Mouse (Mus musculus): Measurements from ENCODE around the gene Mindy2. TPM values are rescaled to one million over a fixed set of nuclear protein-coding genes. Genes with fewer than 3 reads are reported as not detected.
A peak's percentile ranks its signal among the peaks of the same experiment; 100 is the strongest.

Mindy2 gene
- total RNA-seq, 2 experiments from 2014 or later = 34.5 to 38.3 TPM

DNA sequence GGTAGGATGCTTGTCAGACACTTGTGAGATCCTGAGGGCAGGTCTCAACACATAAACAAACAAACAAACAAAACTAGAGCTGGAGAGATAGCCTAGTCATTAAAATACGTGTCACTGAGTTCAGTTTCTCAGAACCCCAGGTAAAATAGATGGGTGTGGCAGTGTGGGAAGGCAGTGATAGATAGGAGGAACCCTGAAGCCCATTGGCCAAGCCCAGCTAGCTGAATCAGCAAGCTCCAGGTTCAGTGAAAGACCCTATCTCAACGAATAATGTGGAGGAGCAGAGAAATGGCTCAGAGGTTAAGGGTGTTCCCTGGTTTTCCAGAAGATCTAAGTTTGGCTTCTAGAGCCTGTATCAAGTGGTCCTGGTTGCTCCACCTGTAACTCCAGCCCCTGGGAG lies 12.2 kb upstream of the Mindy2 start:
- no peak for DNase-seq (ENCODE audit: low spot score in 2 of 2)

DNA sequence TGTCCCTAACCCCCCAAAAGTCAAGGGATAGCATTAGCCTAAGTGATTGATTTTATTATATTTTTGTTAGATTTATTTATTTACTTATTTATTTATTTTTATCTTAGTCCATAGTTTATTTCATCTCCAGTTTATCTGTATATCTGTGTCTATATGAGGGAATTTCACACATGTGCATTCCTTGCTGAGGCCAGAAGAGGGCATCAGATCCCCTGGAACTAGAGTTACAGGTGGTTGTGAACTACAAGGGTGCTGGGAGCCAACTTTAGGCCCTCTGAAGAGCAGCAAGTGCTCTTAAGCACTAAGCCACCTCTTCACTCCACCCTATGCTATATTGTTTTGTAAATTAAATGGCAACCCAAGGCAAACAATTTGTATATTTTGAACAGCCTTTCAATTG lies 11.1 kb upstream of the Mindy2 start:
- DNase-seq (ENCODE audit: low spot score in 2 of 2) = no peak

DNA sequence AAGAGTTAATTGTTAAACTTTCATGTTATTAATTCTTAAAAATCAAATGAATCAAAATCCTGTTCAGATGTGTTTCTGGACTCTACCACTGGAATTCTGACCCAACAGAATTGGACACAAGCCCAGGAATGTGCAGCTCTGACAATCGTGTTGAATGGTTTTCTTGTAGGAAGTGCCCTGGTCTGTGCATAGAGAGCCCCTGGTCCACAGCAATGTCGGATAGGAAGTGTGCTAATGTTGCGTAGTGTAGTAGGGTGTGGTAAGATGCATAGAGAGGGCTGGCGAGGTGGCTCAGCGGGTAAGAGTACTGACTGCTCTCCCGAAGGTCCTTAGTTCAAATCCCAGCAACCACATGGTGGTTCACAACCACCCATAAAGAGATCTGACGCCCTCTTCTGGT lies 9.8 kb upstream of the Mindy2 start:
- no peak for DNase-seq (ENCODE audit: low spot score in 2 of 2)

DNA sequence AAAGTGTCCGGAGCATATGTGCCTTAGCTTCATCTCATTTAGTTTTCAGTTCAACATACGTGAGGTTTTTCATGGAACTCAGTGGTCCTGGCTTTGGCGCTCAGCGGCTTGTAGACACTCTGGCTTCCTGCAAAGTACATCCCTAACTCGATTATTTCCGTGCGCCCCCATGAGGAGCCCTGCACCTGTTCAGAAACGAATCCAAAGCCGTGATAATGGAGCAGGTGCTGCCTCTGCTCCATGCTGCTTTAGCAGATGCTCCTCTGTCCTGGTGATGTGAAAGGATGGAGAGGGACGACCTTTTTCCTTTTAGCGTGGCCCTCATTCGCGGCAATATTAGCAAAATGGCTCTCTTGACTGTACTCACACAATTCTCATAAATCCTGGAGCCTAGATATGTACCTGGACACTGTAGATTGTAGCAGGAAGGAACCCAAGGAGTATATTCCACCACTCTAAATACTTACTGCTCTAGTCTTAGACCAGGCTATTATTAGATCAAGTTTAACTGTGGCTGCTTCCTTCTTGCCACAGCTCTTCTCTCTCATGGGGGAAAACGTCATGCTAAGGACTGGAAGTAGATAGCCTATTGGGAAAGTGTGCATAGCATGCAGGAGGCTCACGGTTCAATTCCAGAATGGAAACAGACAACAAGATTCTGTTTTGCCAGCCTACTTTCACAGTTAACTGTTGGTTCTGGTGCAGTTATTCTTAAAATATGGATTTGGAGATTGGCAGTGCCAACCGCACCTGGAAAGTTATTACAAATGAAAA lies 8.6 kb upstream of the Mindy2 start:
- DNase-seq (ENCODE audit: low spot score in 2 of 2) = no peak

DNA sequence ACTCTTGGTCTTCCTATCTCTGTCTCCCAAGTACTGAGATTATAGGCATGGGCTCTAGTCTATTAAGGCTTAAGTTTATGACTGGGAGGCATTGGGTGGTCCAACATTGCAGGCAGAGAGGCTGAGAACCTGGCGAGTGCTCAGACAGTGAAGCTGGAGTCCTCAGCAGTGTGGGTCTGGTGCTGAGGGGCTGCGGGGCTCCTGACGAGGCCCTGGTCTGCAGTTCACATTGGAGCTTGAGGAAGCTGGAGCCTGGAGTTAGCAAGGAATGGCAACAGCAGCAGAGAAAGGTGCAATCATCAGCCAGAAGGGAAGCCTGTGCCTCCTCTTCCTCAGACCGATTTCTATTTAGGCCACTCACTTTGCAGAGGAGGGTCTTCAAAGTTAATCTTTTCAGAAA lies 7.9 kb upstream of the Mindy2 start:
- no peak for DNase-seq (ENCODE audit: low spot score in 2 of 2)

DNA sequence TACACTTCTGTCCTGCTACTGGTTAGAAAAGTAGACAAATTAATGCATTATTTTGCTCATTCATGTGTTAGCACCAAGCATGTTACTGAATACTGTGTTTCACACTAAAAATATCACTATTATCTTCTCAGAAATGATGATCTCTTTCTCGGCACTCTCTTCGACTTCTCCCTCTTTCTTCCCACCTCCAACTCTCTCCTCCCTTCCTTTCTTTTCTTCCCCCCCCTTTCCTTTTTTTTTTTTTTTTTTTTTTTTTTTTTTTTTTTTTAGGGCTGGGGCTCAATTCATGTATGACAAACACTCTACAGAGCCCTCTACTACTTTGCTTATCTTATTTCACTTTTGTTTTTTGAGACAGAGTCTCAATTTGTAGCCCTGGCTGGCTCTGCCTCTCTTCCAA lies 1.3 kb upstream of the Mindy2 start:
- no peak for DNase-seq (ENCODE audit: low spot score in 2 of 2)

DNA sequence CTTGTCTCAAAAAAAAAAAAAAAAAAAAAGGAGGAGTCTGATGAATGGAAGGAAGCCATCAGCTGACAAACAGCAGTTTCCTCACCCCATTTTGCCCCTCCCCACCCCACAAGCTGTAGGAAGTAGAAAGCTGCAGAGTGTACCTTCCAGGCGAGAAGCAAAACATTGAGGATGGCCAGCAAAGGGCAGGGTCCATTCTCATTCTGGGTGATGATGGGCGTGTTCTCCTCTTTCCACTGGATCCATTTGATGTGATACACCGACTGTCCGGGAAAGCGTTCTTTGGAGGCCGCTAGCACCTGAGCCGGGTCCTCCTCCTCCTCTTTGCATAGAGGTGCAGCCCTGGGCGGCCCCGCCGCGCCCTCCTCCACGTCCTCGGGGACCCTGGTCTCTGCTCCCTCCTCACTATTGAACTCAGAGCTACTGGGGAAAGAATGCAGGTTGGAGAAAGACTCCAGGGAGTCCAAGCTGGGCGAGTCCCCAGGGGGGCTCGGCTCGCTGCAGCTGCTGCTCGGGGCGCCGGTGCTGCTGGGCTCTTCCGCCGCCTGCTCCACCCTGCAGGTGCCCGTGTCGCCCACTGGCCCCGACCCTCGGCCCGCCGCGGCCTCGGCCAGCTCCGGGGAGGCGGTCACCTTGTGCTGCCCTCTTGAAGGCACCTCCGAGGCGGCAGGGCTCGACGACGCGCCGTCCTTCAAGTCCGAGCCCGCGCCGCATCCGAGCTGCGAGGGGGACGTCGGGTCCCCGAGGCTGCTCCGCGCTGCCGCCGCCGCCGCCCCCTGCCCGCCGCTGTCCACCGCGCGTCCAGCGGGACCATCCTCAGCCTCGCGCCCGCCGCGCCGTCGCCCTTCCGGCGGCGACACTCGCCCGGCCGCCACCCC lies 605 bp downstream of the Mindy2 start, which contains the start of gene Gm10642:
Gene Gm10642 (plus strand): TSS at position 122 of the 878 bp plus-strand sequence.
- DNase-seq (ENCODE audit: low spot score in 2 of 2) = peak; percentile 54 to 58

DNA sequence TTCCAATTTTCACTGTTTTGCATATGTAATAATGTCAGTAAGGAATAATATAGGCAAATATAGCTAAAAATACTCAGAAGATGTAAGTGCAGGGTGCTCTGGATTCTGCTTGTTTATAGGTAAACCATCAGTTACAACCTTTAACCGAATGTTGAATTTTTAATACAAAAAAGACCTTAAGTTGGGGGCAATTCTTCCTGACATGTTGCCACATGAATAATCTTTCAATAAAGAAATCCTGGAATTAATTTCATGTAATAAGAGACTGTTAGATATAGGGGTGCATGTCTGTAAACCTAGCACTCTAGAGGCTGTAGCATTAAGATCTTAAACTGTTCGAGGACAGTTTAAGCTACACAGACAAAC lies 1.2 kb downstream of the Mindy2 start:
- no peak for DNase-seq (ENCODE audit: low spot score in 2 of 2)

DNA sequence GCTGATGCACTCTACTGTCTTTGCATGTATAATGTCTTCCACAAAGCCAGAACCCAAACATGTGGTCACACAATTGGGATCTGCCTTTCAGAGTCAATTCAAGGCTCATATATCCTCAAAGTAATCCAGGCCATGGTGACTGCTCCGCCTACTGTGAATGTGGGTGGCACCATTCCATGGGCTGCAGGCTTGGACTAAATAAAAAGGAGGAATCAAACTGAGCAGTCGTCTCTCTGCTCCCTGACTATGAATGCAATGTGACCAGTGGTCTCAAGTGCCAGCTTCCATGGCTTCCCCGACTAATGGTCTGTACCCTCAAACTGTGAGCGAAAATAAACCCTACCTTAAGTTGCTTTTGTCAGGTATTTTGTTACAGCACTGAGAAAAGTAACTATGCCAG lies 2.5 kb downstream of the Mindy2 start:
- no peak for DNase-seq (ENCODE audit: low spot score in 2 of 2)

DNA sequence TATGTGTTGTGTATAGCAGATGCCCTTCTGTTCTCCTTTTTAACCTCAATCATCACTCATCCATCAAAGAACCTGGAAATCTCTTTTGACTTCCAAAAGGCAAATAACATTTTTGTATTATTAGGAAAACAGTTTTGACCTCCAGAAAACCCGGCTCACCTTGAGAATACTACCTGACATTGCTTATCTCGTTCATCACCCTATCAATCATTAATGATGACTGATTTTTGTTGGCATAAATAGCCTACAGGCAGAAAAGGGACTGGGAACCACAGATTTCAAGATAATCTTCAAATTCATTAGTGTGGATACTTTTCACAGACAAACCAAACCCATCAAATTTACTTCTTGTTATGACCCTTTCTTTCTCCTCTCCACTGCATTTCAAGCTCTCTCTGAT lies 3.1 kb downstream of the Mindy2 start:
- no peak for DNase-seq (ENCODE audit: low spot score in 2 of 2)

DNA sequence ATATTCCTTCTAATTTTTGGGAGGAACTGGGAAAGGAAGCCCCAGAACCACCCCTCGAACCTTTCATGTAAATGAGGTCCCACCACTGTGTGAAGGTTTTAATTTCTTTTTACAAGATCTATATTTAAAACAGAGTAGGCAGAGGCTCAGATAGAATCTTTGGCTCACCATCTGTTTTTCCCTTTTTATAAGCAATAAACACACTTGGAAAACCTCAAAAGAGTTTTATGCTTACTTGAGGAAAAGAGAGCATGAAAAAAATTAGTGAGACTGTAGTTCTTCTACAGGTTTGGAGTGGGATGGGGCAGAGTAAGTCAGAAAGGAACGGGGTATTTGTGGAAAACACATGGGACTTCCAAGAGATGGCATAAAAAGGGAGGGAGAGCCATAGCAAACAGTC lies 4.8 kb downstream of the Mindy2 start:
- DNase-seq (ENCODE audit: low spot score in 2 of 2) = no peak

DNA sequence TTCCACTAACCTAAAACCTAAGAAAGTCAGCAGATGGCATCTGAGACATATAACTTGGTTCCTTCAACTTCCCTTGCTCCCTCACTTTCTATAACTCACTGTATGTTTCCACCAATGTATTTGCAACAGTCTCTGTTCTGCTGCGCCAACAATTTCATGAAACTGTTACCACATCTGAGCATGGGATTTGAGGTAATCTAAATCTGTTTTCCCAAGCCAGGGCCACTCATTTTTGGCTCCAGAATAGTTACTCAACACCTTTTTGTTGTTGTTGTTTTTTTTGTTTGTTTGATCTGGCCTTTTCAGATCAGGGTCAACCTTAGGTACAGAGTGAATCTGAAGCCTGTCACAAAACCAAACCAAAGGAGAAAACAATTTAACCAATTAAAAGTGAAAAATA lies 6.0 kb downstream of the Mindy2 start:
- DNase-seq (ENCODE audit: low spot score in 2 of 2) = no peak

DNA sequence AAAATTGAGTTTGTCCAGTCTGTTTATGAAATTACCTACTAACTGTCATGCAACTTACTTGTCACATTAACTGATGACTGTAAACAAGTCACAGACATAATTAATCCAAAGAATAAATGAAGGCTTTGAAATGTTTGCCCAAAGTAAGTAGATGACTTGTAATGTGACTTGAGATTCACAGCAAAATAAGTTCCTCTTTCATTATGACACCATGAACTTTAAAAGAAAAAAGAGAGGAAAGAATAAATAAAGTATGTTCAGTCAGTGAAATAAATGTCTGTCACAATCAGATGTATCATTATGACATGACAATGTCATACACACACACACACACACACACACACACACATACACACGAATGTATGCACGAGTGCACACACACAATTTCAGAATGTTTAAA lies 6.7 kb downstream of the Mindy2 start:
- DNase-seq (ENCODE audit: low spot score in 2 of 2) = no peak

DNA sequence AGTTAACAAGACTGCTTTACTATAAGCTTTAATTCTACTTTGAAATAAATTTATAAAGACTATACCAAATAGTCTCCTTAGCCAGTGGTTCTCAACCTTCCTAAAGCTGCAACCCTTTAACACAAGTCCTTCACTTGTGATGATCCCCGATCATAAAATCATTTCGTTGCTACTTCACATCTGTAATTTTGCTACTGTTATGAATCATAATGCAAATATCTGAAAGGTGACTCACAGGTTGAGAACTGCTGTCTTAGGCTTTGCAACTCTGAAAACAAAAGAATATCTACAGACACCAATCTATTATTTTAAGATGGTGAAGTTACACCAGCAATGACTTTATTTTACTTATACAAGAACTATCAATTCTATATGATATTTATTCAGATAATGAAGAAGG lies 20.2 kb downstream of the Mindy2 start:
- DNase-seq (ENCODE audit: low spot score in 2 of 2) = no peak

DNA sequence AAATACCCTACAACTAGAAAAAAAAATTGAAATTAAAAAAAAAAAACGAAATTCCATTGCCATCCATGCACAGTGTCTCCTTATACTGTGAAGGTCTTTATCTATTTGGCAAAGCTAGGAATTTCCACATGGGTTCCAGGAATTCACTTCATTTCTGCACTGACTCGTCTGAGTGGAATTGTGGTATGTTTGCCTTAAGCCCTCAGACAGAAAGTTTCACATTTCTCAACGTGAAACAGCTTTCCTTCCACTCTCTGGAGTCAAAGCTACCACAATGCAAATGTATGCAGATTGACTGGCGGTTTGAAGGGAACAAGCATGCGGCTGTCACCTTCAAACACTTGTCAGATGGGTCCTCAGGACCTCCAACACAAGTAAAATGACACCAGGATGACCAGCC lies 25.3 kb downstream of the Mindy2 start:
- no peak for DNase-seq (ENCODE audit: low spot score in 2 of 2)

DNA sequence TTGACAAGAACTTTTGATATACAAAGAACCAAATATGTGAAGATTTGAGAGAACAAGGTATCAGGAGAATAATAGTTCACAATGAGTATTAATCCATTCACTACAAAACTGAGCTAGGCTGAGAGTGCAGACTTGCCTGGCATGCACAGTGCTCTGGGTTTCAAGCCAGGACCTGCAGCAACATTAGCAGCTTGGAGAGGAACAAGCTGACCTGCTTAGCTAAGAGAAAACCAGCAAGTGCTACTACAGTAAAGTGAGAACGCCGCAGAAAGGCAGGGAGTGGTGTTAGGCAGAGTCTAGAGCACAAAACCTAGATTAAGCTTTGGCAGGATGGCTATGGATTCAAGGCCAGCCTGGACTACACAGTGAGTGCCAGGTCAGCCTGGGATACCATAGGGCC lies 27.3 kb downstream of the Mindy2 start:
- peak; percentile 15 to 22 for DNase-seq (ENCODE audit: low spot score in 2 of 2)

DNA sequence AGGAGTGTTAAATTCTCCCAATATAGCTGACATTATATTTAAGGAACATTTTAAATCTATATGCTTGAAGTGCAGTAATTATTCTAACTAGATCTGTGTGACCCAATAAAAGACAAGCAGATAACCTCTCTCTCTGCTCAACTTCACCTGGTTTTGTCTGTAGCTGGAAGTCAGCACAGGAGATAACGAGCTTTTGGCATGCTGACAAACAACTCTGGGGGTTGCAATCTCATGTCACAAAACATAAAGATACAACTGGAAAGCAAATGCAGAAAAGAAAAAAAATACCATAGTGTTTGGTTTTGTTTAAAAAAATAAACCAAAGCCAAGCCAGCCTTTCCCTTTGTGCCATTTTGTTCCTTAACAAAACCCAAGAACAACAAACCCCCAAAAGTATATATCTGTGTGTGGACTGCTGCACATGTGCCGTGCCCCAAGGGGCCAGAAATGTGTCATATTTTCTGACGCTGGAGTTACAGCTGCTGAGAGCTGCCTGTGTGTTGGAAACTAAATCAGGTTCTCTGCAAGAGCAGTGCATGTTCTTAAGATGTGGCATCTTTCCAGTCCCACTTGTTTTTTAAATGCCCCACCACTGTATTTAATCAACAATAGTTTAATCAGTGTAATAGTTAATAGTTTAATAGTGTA lies 45.8 kb downstream of the Mindy2 start:
- no peak for DNase-seq (ENCODE audit: low spot score in 2 of 2)

DNA sequence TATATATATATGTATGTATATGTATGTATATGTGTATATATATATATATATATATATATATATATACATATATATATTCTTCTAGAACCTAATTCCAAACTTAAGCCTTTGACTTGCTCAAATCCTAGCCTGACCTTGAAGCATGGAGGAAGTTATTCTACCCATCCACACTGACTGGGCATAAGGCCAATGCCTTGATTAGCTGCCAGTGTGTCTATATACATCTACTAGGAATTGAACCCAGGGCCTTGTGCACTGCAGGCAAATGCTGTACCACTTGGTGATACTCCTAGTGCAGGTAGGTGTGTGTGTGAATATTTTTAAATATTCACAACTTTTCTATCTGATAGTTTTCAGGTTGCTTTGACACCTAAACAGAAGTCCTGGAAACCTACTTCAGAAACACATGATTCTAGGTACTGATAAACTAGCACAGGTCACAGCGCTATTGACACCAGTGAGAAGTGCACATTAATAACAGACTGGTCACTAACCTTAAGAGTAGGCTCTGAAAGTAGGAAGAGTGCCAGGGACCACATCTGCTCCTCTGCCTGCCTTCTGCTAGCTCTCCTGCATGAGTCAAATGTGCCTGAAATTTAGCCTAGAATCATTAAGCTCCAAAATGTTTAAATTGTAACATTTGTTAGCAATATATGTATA lies 54.7 kb downstream of the Mindy2 start:
- DNase-seq (ENCODE audit: low spot score in 2 of 2) = no peak

DNA sequence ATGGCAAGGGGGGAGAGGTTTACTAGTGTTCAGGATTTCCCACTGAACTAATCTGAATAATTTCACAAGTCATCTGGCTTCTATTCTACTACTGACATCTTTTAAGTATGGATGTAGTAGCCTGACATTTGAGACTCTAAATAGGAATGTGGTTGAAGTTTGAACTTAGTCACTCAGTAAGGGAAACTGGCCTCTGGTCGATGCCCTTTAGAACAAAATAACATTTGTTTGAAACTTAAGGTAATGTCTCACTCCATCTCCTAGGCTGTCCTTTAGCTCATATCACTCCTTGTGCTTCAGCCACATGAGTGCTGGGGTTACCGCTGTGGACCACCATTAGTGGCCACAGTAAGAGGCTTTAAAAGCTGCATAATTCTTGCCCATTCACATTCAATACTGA lies 58.7 kb downstream of the Mindy2 start:
- no peak for DNase-seq (ENCODE audit: low spot score in 2 of 2)

DNA sequence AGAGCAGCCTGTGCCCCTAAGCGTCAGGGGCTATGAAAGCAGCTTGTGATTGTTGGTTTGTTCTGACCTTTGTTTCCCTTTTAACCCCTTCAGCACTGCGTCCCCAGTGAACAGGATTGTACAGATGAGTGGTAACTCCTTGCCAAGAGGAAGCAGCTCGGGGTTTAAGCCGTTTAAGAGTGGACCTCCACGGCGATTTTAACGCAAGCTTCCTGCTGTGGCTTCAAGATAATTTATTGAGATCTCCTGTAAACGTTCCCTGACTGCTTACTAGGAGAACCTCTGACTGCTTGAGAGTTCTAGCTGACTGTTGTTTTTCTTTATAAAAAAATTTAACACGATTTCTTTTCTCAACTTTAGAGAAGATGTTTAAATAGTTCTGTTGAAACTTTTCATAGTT lies 65.5 kb downstream of the Mindy2 start:
- no peak for DNase-seq (ENCODE audit: low spot score in 2 of 2)

DNA sequence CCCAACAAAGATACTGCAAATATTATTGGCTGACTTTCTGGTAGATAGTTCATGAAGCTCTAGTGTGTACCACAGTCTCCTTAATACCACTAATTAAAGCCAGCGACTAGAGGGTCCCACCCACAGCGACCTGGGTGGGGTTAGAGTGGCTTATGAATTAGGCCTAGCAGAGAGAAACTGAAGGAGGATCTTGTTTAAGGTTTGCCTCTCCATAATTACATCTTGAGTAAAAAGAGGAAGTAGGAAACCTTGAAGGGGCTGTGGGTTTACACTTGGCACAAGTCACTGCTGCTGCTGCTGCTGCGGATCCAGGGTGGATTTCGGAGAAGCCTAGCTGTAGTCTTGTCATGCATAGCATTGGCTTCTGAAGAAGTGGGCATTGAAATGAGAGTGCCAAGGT lies 66.2 kb downstream of the Mindy2 start:
- no peak for DNase-seq (ENCODE audit: low spot score in 2 of 2)

DNA sequence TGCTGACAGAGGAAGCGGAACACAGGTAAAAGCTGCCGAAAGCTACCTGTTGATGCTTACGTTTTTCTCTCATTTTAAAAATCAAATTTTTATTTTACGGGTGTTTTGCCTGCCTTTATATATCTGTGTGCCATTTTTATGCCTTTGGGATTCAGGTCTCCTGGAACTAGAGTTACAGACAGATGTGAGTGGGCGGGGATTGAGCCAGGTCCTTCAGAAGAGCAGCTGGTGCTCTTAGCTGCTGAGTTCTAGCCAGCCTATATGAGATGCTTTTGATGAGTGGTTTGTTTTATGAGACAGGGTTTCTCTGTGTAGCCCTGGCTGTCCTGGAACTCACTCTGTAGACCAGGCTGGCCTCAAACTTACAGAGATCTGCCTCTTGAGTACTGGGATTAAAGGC lies 69.8 kb downstream of the Mindy2 start:
- DNase-seq (ENCODE audit: low spot score in 2 of 2) = no peak

Data from layer of hippocampus, postnatal 10 days (tissue).